Mouse (Mus musculus) c-Kit-positive CD71-positive TER-119-positive erythroid progenitor cells, embryonic 14.5 days (primary cell): ENCODE measurements around the gene Erc1.
A peak's percentile ranks its signal among the peaks of the same experiment; 100 is the strongest.

ENCODE experiments used
- DNase-seq: peaks from one replicate; pipeline ENCODE4 v3.0.0-alpha.2; 2013; ENCODE audit warnings: low spot score

Erc1 gene

DNA sequence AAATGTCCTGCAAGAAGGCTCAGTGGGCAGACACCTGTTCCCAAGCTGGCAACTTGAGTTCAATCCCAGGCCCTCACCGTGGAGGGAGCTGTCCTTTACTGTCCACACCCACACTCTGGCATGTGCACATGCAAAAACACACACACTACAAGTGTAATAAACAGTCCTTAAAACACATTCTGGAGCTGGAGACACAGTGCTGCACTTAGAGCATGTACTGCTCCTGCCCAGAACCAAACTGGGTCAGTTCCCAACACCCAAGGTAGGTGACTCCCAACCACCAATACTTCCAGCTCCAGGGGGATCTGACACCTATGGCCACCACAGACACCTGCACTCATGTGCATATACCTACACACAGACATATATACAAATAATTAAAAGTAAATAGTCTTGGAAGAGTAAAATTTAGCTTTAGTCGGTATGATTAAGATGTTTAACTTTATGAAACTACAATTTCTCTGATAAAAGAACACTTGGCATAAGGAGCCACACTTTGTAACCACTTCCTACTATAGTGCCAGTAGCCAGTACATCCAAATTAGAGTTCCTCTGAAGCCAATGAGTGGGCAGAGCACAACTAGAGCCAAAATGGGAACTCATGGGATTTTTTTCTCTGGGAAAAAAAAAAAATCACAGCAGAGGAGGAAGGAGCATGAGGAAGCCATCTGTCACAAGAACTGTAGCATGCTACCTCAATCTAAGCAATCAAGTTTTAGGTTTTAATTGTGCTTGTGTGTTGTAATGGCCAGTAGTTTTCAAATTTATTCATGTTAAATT lies 39.1 kb downstream of the Erc1 start:
- no peak for DNase-seq

GRCm38 (mm10) chr6:119803239-119803638 lies 44.7 kb downstream of the Erc1 start:
- DNase-seq: no peak

DNA sequence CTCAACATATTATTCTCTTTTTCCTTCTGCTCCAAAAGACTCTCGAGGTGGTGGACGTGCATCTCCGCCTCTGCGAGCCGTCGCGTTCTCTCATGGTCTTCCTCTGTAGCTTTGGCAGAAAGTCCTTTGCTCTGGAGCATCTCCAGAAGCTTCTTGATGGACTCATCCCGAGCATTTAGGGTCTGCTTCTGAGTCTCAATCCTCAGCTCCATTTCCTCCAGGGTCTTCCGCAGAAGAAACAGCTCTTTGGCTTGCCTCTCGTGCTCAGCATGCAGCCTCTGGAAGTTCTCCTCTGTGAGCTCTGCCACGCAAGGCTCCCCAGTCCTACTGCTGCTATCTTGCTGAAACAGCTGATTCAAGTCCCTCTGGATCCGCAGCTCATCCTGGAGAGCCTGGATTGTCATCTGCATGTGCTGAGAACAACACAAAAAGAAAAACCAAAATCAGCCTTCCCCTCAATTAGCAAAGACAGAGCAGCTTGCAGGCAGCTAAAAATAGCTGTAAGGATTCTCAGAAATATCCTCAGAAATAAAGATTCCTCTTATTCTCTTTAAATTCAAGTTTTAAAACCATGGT lies 51.0 kb downstream of the Erc1 start:
- DNase-seq: no peak

- DNase-seq: no peak
Measured at GRCm38 (mm10) chr6:119796291-119796690, 51.7 kb downstream of the Erc1 start.

GRCm38 (mm10) chr6:119792562-119792961 lies 55.4 kb downstream of the Erc1 start:
- DNase-seq: peak; percentile 53

DNA sequence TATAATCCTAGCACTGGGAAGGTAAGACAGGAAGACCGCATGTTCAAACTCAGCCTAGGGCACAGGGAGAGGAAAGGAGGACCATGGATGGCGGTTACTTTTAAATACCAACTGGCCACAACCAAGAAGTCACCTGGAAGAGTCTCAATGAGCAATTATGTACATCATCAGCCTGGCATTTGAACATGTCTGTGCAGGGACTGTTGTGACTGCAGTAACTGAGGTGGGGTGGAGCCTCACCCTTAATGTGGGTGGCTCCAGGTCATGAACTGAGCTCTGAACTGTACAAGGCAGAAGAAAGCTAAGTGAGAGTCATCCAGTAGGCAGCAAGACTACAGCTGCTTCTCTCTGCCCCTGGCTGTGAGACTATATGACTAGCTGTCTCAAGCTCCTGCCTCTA lies 65.6 kb downstream of the Erc1 start:
- no peak for DNase-seq

GRCm38 (mm10) chr6:119781109-119781508 lies 66.9 kb downstream of the Erc1 start:
- no peak for DNase-seq

GRCm38 (mm10) chr6:119768778-119769177 lies 79.2 kb downstream of the Erc1 start:
- no peak for DNase-seq

GRCm38 (mm10) chr6:119764355-119764754 lies 83.6 kb downstream of the Erc1 start:
- DNase-seq: no peak

GRCm38 (mm10) chr6:119759866-119760265 lies 88.1 kb downstream of the Erc1 start:
- DNase-seq: no peak

GRCm38 (mm10) chr6:119758490-119758889 lies 89.5 kb downstream of the Erc1 start:
- no peak for DNase-seq

GRCm38 (mm10) chr6:119757796-119758195 lies 90.2 kb downstream of the Erc1 start:
- DNase-seq: no peak

GRCm38 (mm10) chr6:119755866-119756265 lies 92.1 kb downstream of the Erc1 start:
- DNase-seq: no peak

- no peak for DNase-seq
Measured at GRCm38 (mm10) chr6:119749093-119749635, 98.8 kb downstream of the Erc1 start.

- no peak for DNase-seq
Measured at GRCm38 (mm10) chr6:119741861-119742260, 106.1 kb downstream of the Erc1 start.

GRCm38 (mm10) chr6:119740541-119740940 lies 107.4 kb downstream of the Erc1 start:
- DNase-seq: no peak

- no peak for DNase-seq
Measured at GRCm38 (mm10) chr6:119738638-119739375, 109.2 kb downstream of the Erc1 start.

- DNase-seq: no peak
Measured at GRCm38 (mm10) chr6:119737716-119738115, 110.3 kb downstream of the Erc1 start.

DNA sequence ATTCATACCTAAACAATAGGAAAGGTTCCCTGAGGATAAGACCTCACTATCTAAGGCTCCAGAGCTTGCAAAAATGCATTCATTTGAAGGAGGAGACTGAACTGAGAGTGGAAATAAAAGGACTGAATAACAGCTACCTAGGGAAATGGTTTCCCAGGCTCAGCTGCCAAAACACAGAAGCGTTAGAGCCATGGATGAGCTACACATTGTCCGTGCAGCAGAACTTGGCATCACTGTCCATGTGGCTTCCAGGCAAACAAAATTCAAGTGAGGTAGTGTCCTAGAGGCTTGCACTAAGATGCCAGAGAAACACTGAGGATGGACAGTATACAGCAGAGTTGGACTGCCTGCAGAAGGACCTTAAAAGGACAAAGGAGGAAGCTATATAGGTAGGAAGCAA lies 112.0 kb downstream of the Erc1 start:
- DNase-seq: no peak

GRCm38 (mm10) chr6:119731155-119731554 lies 116.8 kb downstream of the Erc1 start:
- peak; percentile 45 for DNase-seq

GRCm38 (mm10) chr6:119715234-119715633 lies 132.7 kb downstream of the Erc1 start:
- no peak for DNase-seq

DNA sequence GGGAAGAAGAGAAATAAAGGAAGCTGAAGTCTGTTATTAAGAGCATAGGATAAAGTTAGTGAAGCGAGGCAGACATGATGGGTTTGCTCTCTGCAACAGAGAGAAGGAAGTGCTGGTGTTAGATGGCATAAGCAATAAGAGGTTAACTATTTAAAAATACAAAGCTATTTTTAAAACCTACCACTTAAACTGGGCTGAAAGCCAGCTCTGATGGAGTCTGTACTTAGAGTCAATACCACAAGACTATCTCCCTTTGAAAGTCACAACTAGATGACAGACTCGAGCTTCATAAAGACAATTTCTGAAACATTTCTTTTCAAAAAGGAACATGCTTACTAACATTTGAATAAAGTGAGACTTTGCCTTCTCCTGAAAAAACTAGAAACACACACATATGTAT lies 134.0 kb downstream of the Erc1 start:
- no peak for DNase-seq

DNA sequence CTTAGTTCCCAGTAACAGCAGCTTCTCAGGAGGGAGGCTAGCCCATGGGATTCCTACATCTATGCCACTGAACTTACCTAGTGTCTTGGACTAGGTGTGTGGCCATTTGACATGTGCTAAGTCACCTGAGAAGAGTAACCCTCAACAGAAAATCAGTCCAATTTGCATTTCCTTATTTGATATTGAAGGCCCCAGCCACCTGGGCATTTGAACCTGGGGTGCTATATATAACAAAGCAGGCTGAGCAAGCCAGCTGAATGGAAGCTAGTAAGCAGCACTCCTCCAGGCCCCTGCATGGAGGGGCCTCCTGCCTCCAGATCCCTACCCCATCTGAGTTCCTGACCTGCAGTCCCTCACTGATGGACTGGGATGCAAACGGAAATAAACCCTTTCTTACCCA lies 135.5 kb downstream of the Erc1 start:
- DNase-seq: no peak
